13 mouse cellular contexts compared by ENCODE assay signal in genomic region chr5:100074571-100074970, GRCm38 (mm10). TPM values are rescaled to one million over a fixed set of nuclear protein-coding genes. Genes with fewer than 3 reads are reported as not detected.
DNase-seq lines count a peak whose midpoint lies in the region; ATAC-seq and TF ChIP-seq lines count a peak whose summit lies in the region.
"Had no signal": no experiment of that assay in that cellular context is flagged by ENCODE, and none has a peak within 500 bp of the region (broad histone marks: within the 10 kb centered on the region; RNA-seq: fewer than 3 reads in every experiment).

No protein-coding gene starts in this region.

- no peaks in the 10 kb centered on the region for H3K27me3 ChIP-seq in intestine, postnatal 0 days (replicated peaks; ENCODE audit: control insufficient read depth, insufficient read depth, low read length)
- no peaks in the 10 kb centered on the region for H3K27me3 ChIP-seq in intestine, embryonic 16.5 days (replicated peaks; ENCODE audit: control insufficient read depth, insufficient read depth, low read length)
- H3K27me3 ChIP-seq: forebrain, embryonic 13.5 days; heart, embryonic 12.5 days had no signal

- no peaks in the 10 kb centered on the region for H3K9me3 ChIP-seq in intestine, postnatal 0 days (ENCODE audit: control insufficient read depth)
- no peaks in the 10 kb centered on the region for H3K9me3 ChIP-seq in intestine, embryonic 16.5 days (ENCODE audit: control insufficient read depth, low read length)
- H3K9me3 ChIP-seq: forebrain, embryonic 13.5 days; heart, embryonic 12.5 days had no signal

- peaks cover 19% of the 10 kb centered on the region; the same call in 1 of the 2 replicates for H3K36me3 ChIP-seq in intestine, postnatal 0 days (ENCODE audit: control insufficient read depth, insufficient read depth)
- H3K36me3 ChIP-seq in intestine, embryonic 16.5 days (ENCODE audit: control insufficient read depth, insufficient read depth, low read length) = no peaks in the 10 kb centered on the region

- H3K9ac ChIP-seq in intestine, postnatal 0 days (ENCODE audit: low read depth, low read length) = no peak overlapping the region
- no peak overlapping the region for H3K9ac ChIP-seq in intestine, embryonic 16.5 days (ENCODE audit: low read depth, low read length)
- H3K9ac ChIP-seq: forebrain, embryonic 13.5 days; heart, embryonic 12.5 days had no signal

- 61% methylated on average over 4 of the region's 4 CpGs for WGBS in intestine, postnatal 0 days
- 57% methylated on average over 4 of the region's 4 CpGs for WGBS in intestine, embryonic 16.5 days

- no peak overlapping the region for H3K4me3 ChIP-seq in intestine, postnatal 0 days (ENCODE audit: low read depth, low read length)
- H3K4me3 ChIP-seq in intestine, embryonic 16.5 days (ENCODE audit: low read length) = no peak overlapping the region
- H3K4me3 ChIP-seq: forebrain, embryonic 13.5 days; heart, embryonic 12.5 days had no signal

- peak; percentile 65 for TF ChIP-seq CTCF in intestine, postnatal 0 days (IDR thresholded peaks at IDR 0.05; ENCODE audit: low read depth)

- no peak overlapping the region for H3K27ac ChIP-seq in intestine, postnatal 0 days (ENCODE audit: low read depth, low read length)
- no peak overlapping the region for H3K27ac ChIP-seq in intestine, embryonic 16.5 days (ENCODE audit: low read length)
- H3K27ac ChIP-seq: forebrain, embryonic 13.5 days had no signal

- no peak for ATAC-seq in CD4-positive, CD25-positive, alpha-beta regulatory T cell, adult 4 months
- no peak for ATAC-seq in intestine, postnatal 0 days
- no peak for ATAC-seq in intestine, embryonic 16.5 days
- ATAC-seq: activated CD4-positive, CD25-positive, alpha-beta regulatory T cell, adult 4 months; forebrain, embryonic 13.5 days; inflammation-experienced regulatory T-cells, adult 6 months had no signal

- peak; percentile 16 for DNase-seq in CD4-positive, CD25-positive, alpha-beta regulatory T cell, adult 2 months (ENCODE audit: low read depth, low spot score)
- DNase-seq in right cerebral cortex, adult 18-20 months = peak; percentile 43
- no peak for DNase-seq in right cerebral cortex, postnatal 4 days
- DNase-seq in retina, embryonic 14.5 days (ENCODE audit: low spot score) = peak; percentile 57
- no peak for DNase-seq in testis, postnatal 10 days (ENCODE audit: low spot score)
- DNase-seq: right cerebral cortex, postnatal 25 days had no signal

- no peaks in the 10 kb centered on the region for H3K4me1 ChIP-seq in intestine, postnatal 0 days (replicated peaks; ENCODE audit: control insufficient read depth, insufficient read depth, low read length)
- H3K4me1 ChIP-seq in intestine, embryonic 16.5 days (ENCODE audit: control insufficient read depth, insufficient read depth, low read length) = no peaks in the 10 kb centered on the region; the same call in 1 of the 2 replicates

- no peak overlapping the region for H3K4me2 ChIP-seq in intestine, postnatal 0 days (replicated peaks; ENCODE audit: low read depth)
- H3K4me2 ChIP-seq in intestine, embryonic 16.5 days (ENCODE audit: low read depth, low read length) = no peak overlapping the region
- H3K4me2 ChIP-seq: forebrain, embryonic 13.5 days; heart, embryonic 12.5 days had no signal

RNA-seq across cellular contexts. Expression of gene Enoph1, which starts 34.8 kb away (rescaled TPM):
- 10 to 100 TPM; 30.4 to 31.8 TPM for polyA plus RNA-seq in CD4-positive, CD25-positive, alpha-beta regulatory T cell, adult 4 months (2017; shearing (Covaris generic))
- 26.6 TPM in 2 replicates for polyA plus RNA-seq in intestine, postnatal 0 days (2015; fragmentation: Nextera tagmentation; extraction: Ambion mirVana)
- polyA plus RNA-seq in intestine, embryonic 16.5 days (2015; fragmentation: Nextera tagmentation; extraction: Ambion mirVana) = 49.2 and 53.7 TPM in 2 replicates

RNA-seq across cellular contexts. Expression of gene Hnrnpdl, which starts 35.1 kb away (rescaled TPM):
- 100 to 1,000 TPM; 120 to 126 TPM for polyA plus RNA-seq in CD4-positive, CD25-positive, alpha-beta regulatory T cell, adult 4 months (2017; shearing (Covaris generic))
- polyA plus RNA-seq in intestine, postnatal 0 days (2015; fragmentation: Nextera tagmentation; extraction: Ambion mirVana) = 61.6 and 63.2 TPM in 2 replicates
- polyA plus RNA-seq in intestine, embryonic 16.5 days (2015; fragmentation: Nextera tagmentation; extraction: Ambion mirVana) = 90.9 and 102 TPM in 2 replicates

Comparison
In these comparisons a context has a peak if more than half of its experiments do, and no peak if none do; other contexts are left out.
1. DNase-seq: peak in CD4-positive, CD25-positive, alpha-beta regulatory T cell, adult 2 months (single experiment), right cerebral cortex, adult 18-20 months (single experiment) and retina, embryonic 14.5 days (single experiment); none in right cerebral cortex, postnatal 4 days (single experiment) and testis, postnatal 10 days (single experiment).